Mouse (Mus musculus): ENCODE data around the gene Klhl35.
"Not testable (repeated sequence)": the region's sequence is repeated elsewhere in the genome, so short reads cannot be mapped to it uniquely, and the experiment has no call there.

Klhl35 gene

DNA sequence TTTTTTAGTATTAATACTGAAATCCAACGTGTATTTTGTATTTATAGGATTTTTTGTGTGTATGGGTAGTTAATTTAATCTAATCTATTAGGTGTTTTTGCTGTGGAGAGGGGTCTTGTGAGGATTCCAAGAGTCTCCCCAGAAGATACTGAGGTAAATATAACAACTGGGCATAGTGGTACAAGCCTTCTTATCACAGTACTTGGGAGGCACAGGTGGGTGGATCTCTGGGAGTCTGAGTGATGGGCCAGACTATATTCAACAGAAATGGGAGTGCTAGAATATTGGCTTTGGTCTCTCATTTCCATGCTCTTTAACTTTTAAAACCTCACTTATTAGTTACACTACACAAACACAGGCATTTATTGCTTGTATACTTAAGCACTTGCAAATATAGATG, 35.3 kb downstream of the Klhl35 start:
- no peak for DNase-seq

DNA sequence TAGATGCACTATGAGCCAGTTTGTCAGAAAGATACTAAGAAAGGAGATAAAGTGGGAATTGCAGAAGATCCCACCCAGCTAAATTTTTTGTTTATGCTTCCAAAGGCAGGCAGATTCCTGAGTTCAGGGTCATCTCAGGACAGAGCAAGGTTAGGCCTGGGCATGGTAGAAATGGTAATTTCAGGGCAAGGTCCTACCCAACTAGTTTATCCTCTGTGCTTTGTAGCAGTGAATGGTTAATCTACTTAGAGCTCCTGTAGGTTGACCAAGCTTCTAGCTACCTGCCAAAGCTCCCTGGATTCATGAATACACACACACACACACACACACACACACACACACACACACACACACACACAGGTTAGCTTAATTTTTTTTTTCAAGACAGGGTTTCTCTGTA, 38.8 kb downstream of the Klhl35 start:
- DNase-seq: no peak

DNA sequence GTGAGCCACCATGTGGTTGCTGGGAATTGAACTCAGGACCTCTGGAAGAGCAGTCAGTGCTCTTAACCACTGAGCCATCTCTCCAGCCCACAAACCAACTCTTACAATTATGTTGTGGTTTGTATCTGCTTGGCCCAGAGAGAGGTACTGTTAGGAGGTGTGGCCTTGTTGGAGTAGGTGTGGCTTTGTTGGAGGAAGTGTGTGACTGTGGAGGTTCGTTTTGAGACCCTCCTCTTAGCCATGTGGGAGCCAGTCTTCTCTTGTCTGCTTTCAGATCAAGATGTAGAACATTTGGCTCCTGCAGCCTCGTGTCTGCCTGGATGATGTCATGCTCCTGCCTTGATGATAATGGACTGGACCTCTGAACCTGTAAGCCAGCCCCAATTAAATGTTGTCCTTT, 42.4 kb downstream of the Klhl35 start:
- DNase-seq: not testable (repeated sequence)

DNA sequence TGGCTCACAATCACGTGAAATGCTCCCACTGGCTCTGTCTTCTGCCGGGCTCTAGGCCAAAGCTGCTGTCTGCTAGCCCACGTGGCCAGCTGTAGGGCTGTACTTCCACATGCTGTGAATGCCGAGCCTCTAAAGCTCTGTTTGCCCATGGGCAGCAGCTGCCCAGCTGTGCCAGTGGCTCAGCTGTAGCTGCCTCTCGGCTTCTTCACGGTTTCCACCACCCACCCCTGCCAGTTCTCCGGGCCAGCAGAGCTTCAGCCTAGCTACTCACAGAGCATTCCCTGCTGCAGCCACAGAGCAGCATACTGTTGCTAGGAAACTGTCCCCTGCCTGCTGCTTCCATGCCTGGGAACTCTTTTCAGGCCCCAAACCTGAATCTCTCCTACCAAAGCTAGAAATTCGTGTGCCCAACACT, 44.3 kb downstream of the Klhl35 start:
- peak; percentile 82 to 83 for DNase-seq

DNA sequence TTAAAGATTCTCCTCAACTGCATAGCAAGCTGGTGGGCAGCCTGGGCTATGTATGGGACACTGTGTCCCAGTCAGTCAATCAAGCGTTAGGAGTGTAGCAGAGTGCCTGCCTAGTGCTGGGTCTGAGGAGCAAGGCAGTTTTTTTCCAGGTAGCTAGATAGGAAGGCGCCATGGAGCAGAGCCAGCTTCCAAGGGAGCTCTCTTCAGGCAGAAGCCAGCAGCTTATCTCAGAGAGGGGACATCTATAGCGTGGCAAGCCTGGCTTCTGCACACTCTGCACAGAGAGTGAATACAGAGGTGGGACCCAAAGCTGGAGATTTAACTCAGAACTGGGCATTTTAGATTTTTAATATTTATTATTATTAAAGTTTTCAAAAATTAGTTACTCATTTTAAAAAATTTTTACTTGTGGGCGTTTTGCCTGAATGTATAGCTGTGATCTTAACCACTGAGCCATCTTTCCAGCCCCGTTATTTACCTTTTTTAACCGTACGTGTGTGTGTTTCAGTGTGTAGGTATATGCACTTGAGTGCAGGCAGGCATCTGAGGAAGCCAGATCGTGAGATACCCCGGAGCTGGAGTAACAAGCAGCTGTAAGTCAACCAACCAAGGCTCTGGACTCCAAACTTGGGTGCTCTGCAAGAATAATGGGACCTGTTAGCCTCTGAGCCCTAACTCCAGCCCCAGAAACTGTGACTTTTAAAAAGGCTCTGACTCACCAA, 50.4 kb downstream of the Klhl35 start:
- peak; percentile 49 to 61 for DNase-seq

DNA sequence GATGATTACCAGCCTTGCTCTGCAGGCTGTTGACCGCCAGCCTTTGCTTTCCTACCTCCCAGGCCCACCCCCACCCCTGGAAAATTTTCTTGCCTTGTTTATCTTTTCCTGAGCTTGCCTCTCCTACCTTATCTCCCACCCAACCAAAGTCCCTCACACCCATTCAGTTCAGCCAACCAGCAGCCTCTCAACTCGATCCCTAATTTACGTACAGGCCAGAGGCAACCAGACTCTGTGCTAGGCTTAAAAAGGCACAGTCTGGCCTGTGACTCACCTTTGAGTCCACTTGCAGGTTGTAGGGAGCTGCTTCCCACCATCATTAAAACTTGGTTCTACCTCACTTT, 51.0 kb downstream of the Klhl35 start:
- no peak for DNase-seq

DNA sequence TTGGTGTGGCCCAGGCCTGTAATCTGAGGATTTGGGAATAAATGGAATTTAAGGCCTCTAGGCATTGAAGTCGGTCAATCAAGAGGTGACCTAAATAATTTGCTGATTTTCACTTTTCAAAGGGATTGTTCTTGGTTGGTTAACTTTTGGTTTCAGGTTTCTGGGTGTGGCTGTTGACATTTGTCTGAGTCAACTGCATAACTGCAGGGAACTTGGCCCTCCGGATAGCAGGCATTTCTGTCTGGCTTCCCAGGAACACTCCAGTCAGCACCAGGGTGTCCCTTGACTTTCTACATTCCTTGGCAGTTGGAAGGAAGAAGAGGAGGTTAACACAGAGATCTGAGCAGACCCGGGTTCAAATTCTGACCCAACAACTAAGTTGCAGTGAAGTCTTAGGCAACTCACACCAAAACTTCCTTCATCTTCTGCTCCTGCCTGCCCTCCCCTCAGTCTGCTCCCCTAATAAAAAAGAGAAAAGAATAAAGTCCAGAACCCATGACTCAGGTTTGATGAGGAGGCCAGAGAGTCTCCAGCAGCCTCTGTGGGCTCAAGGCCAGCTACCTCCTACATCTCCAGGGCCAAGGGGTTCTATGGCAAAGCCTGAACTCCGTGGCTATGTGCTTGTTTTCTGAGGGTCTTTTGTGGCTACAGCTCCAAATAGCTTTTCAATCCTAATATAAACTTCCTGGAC, 53.3 kb downstream of the Klhl35 start:
- DNase-seq: no peak

DNA sequence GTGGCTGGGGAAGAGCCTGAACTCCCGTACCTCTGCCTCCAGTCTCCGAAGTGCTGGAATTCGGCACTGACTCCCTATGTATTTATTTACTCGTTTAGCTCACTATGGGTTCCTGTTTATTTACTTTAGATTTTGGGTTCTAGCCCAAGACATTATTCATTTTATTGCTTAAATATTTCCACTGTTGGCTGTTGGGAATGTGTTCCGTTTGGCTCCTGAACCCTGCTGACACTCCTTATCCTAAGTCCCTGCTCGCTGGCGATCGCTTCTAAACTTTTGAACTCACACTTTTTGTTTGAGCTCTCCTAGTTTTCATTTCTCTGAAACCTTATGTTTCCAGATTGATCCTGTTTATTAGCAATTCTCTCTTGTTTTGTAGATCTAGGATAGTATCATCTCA, 57.3 kb downstream of the Klhl35 start:
- DNase-seq: no peak
